Mouse (Mus musculus) liver, adult 2 months (tissue): ENCODE results near the gene Hdgf.
"Not testable (repeated sequence)": the region's sequence is repeated elsewhere in the genome, so short reads cannot be mapped to it uniquely, and the experiment has no call there.

Experiments
- CTCF ChIP-seq: fragments of 200-500 bp; IDR thresholded peaks from 2 replicates; pipeline ENCODE4 v1.5.1; 2011; ENCODE audit warnings: low read depth, low read length, control low read depth
- POLR2A ChIP-seq: fragments of 200-500 bp; IDR thresholded peaks from 2 replicates; pipeline ENCODE4 v1.6.1; 2011; ENCODE audit warnings: low read length, control low read depth; ENCODE audit not compliant: insufficient read depth; ENCODE audit errors: extremely low read depth

DNA sequence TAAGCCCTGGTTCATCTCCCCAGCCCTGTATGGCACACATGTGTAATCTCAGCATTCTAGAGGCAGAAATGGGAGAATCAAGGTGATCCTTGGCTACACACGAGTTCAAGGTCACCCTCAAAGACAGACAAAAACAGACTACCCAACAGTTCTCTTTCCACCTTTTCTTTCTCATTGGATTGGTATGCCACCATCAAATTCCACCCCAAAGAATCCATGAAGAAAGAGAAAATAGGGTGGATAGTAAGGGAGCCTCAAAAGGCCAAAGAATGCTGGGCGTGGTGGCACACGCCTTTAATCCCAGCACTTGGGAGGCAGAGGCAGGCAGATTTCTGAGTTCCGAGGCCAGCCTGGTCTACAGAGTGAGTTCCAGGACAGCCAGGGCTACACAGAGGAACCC is 42.0 kb upstream of the Hdgf start:
- not testable (repeated sequence) for TF ChIP-seq POLR2A, CTCF
